In the genomic region with DNA sequence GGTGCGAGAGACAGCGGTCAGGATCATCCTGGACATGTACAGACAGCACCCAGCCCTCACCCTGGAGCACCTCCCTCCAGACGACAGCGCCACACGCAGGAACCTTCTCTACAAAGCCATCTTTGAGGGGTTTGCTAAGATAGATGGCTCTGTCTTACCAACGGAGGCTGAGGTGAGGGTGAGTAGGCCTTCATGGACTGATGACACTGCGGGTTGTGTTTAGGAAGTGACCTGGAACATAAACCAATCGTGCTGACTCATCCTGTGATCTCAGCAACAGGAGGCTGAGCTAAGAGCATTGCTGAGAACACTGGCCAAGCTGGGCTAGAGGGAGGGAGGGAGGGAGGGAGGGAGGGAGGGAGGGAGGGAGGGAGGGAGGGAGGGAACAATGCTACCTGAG, we compare ENCODE assay signal across 18 mouse cellular contexts.
"Had no signal": no experiment of that assay in that cellular context is flagged by ENCODE, and none has a peak within 500 bp of the region (broad histone marks: within the 10 kb centered on the region; RNA-seq: fewer than 3 reads in every experiment).

No protein-coding gene starts in this region.

- ATAC-seq: midbrain, embryonic 15.5 days had no signal

- H3K27me3 ChIP-seq: liver, embryonic 13.5 days; midbrain, embryonic 15.5 days; neural tube, embryonic 12.5 days; neural tube, embryonic 15.5 days; stomach, embryonic 15.5 days had no signal

- H3K4me2 ChIP-seq: liver, embryonic 13.5 days; midbrain, embryonic 11.5 days; midbrain, embryonic 15.5 days; neural tube, embryonic 12.5 days; neural tube, embryonic 15.5 days; stomach, embryonic 15.5 days had no signal

- H3K9ac ChIP-seq: liver, embryonic 13.5 days; midbrain, embryonic 15.5 days; neural tube, embryonic 12.5 days; neural tube, embryonic 15.5 days; stomach, embryonic 15.5 days had no signal

- DNase-seq: kidney, postnatal 25 days; layer of hippocampus, postnatal 36 days; liver, embryonic 13.5 days; lung, adult 2 months; lung, postnatal 14 days; lung, postnatal 4 days; right cerebral cortex, adult 18-20 months; right cerebral cortex, postnatal 14 days; spleen, adult 18-20 months; thymus, postnatal 25 days had no signal

- H3K9me3 ChIP-seq: liver, embryonic 13.5 days; midbrain, embryonic 15.5 days; neural tube, embryonic 12.5 days; neural tube, embryonic 15.5 days; stomach, embryonic 15.5 days had no signal

- H3K4me1 ChIP-seq: liver, embryonic 13.5 days; midbrain, embryonic 15.5 days; neural tube, embryonic 12.5 days; neural tube, embryonic 15.5 days; stomach, embryonic 15.5 days had no signal

- H3K4me3 ChIP-seq: layer of hippocampus, adult 2 months; left cerebral cortex, adult 2 months; liver, embryonic 13.5 days; midbrain, embryonic 15.5 days; neural tube, embryonic 12.5 days; neural tube, embryonic 15.5 days; stomach, embryonic 15.5 days had no signal

- H3K27ac ChIP-seq: kidney, postnatal 0 days; layer of hippocampus, adult 2 months; left cerebral cortex, adult 2 months; liver, embryonic 13.5 days; midbrain, embryonic 15.5 days; neural tube, embryonic 12.5 days; neural tube, embryonic 15.5 days; stomach, embryonic 15.5 days had no signal
